Mouse (Mus musculus) kidney, adult 2 months (tissue): ENCODE results near the gene Dync2li1.

Experiments
- CTCF ChIP-seq: fragments of 200-500 bp; conservative IDR thresholded peaks from 2 replicates; pipeline ENCODE4 v1.5.1; 2011; ENCODE audit warnings: low read depth, mild to moderate bottlenecking, control low read depth, low read length, moderate library complexity, mixed read lengths; ENCODE audit not compliant: insufficient read depth, insufficient read length
- POLR2A ChIP-seq: fragments of 200-500 bp; IDR thresholded peaks from one replicate; pipeline ENCODE4 v1.6.1; 2011; ENCODE audit warnings: low read depth, low read length, control low read depth

DNA sequence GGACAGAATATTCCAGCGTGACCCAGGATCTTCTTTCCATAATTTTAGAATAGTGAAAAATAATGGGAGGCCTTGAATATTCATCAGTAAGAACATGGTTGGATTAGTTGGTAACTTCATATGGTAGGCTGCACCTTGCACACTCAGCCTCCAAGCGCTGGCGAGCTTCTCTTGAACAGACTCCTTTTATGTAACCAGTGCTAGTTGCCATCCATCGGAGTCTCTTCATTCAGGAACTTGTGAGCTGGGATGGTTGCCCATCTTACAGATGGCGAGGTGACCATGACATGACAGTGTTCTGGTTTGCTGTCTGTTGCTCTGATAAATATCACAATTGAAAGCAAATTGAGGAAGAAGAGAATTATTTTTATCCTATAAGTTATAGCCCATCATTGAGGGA is 24.5 kb upstream of the Dync2li1 start:
- no peak for TF ChIP-seq CTCF
- no peak for TF ChIP-seq POLR2A
